Mouse (Mus musculus) retina, postnatal 1 day (tissue): Measurements from ENCODE around the gene Rab11fip3.

Source experiments
- DNase-seq: peaks from one replicate; pipeline ENCODE4 v3.0.0-alpha.2; 2012

The Rab11fip3 gene

GRCm38 (mm10) chr17:25984556-25985305, 84.6 kb downstream of the Rab11fip3 start:
- DNase-seq = peak; percentile 4

DNA sequence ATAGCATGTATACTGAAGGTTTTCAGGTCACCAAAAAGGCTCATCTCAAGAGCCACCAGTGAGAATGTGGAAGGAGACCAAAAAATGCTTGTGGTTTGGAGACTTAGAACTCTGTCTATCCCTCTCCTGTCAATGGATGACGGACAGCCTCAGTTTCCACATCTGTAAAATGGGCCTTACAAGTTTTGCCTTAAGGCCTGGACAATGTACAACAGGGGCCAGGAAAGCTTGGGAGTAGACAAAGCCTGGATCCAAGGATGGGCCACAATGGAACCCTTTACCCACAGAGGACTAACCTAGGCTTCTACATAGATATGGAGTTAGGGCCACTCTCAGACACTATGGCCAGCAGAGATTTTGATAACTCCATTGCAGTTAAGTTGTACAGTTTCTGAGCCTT, 85.3 kb downstream of the Rab11fip3 start:
- no peak for DNase-seq

GRCm38 (mm10) chr17:25982913-25983312, 86.4 kb downstream of the Rab11fip3 start:
- DNase-seq = no peak

DNA sequence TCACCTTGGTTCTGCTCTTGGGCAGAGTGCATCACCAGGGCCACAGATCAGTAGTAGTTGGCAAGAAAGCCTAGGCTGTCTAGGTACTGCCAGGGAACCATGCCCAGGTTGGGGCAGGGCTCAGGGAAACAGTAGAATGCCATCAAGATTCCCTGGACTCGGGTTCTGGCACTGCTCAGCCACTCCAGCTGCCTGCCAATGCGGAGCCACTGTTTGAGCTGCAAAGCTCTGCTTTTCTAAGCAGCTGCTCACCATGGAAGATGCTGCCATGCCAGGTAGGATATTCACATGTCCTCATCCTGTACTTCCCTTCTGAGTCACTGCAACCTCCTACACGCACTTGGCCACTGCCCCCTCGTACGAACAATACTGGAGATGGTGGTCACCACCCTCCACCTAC, 88.5 kb downstream of the Rab11fip3 start:
- DNase-seq = no peak

DNA sequence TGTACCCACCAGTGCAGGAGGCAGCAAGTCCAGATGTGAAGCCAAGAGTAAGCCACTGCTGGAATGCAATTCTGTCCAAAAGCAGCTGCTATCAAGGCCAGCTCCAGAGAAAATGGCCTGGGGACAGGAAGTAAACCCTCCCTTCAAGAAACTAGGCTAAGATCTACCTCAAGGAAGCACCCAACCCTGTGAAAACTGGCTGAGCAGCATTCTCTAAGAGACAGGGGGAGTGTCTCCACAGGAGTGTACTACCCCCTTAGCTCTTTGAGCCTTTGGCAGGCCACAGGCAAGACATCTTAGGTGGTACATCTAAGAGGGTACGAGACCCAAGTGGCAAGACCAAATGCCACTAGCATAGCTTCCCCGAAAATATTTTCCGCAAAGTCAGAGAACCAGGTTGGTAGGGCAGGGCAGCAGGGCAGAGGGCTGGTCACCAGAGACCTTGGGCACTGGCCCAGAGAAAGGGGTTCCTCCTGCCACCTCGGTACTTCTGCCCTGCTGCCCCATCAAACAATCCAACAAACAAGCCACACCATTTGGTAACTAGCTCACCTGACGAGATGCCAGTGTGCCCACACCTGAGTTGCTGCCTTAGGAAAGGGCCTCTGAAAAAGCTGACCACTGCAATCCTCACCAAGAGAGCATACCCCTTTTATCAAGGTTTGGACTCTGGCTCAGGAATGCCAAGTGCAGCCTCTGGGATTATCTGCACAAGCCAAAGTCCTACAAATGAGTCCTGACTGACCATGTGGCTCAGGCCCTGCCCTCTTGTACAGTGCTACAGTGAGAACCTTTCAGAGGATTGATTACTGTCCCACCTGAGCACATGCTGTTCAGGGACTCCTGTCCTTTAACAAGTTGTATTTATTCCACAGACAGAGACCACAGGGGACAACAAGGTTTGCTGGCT, 89.3 kb downstream of the Rab11fip3 start:
- DNase-seq = no peak

DNA sequence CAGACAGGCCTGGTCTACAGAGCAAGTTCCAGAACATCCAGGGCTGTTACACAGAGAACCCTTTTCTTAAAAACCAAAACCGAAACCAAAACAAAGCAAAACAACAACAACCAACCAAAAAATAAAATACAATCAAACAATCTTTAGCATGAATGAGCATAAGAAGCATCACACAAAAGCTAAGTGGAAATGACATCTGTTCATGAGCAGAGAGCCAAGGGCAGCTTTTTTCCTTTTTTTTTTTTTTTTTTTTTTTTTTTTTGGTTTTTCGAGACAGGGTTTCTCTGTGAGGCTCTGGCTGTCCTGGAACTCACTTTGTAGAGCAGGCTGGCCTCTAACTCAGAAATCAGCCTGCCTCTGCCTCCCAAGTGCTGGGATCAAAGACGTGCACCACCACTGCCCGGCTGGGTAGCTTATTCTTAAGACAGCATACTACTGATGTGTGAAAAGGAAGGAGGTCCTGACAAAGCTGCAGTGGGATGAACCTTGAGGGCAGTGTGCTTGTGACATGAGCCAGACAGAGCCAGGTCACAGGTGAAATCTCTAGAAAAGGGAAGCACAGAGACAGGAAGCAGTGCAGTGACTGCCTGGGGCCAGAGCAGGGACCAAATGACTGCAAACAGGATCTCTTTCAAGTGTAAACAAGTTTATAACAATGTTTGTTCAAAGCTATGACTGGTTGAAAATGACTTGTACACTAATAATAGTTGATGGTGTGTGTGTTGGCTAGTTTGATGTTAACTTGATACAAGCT, 98.2 kb downstream of the Rab11fip3 start:
- no peak for DNase-seq

GRCm38 (mm10) chr17:25970448-25970847, 98.9 kb downstream of the Rab11fip3 start:
- DNase-seq = peak; percentile 58

DNA sequence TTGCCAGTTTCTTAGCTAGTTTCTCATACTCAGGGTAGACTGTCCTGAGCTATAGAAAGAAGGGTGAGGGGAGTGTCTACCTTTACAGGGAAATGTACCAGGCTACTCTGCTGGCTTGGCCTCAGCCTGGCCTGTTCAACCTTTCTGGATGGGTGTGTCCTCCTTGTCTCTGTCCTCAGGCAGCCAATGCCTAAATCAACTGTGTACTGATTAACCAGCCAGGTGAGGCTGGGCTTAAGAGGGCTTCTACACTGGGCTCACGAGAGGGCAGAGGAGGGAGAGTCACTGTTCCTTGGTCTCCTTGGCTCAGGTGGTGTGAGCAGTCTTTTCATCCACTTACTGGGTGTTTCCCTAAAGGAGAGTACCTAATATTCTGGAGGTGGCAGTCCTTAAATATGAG, 101.2 kb downstream of the Rab11fip3 start:
- DNase-seq = no peak

DNA sequence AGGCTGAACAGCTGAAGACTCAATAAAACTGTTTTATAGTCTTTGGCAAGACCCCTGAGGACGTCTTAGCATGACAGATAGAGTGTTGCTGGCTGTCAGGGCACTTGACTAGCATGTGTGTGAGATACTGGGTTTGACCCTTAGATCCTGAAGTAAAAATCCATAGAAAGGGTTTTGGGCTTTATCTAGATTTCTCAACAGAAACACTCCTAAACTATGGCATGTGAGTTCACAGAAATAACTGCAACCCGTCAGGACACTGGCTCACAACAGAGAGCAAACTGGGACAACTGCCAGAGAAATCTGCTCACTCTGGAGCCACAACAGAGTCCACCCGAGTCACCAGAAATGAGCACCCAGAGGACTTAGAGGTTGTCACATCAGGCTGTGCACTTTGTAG, 101.7 kb downstream of the Rab11fip3 start:
- no peak for DNase-seq

GRCm38 (mm10) chr17:25964271-25964670, 105.1 kb downstream of the Rab11fip3 start:
- no peak for DNase-seq

DNA sequence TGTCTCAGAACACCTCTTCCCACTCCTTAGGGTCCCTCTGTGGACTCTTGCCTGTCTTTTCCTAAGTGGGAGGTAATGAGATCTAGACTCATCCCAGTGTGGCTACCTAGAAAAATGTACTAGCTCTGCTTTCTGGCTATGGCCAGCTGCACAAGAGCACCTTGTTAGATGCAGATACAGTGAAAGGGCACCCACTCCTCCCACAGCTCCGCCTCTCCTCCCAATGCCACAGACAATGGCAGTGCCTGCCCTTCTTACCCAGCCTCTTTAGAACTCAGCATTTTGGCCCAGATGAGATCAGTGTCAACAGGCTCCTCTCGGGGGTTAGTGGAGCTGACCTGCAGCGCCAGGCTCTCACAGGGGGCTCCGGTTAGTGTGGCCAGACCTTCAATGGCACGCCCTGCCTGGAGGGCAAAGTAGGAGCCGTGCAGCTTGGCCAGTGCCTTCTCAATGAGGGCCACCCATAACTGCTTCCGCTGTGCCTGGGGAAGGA, 106.9 kb downstream of the Rab11fip3 start:
- no peak for DNase-seq

GRCm38 (mm10) chr17:25961566-25961965, 107.8 kb downstream of the Rab11fip3 start:
- no peak for DNase-seq

- DNase-seq = no peak
Measured at GRCm38 (mm10) chr17:25959630-25960467, 109.5 kb downstream of the Rab11fip3 start.

DNA sequence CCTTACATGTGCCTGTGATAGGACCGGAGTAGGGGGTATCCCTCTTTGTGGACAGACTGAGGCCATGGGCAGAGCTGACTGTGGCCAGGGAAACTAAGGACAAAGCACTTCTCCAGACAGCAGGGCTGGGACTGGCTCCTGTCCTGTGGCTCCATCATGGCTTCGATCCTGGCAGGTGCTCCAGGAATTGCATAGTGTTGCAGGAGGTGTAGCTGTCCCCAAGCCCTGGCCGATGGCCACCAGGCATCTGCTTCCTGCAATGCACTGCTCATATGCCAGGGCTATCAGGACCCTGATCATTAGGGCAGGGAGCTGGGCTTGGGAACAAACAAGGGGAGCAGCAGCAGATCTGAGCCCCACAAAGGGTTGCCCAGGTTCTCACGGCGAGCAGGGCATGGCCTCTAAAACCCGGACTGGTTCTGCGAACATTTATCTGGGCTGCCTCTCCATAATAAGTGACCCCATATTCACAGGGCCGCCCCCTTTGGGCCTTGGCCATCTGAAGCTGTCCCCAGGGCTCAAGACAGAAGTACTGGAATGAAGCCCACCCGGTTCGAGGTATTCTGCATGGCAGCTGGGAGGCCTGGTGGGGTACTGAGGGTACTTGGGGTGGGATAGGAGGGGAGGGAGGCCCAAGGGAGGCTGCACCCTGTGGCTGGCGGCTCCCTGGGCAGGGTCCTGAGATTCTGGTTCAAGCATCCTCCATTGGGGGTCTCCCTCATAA, 110.4 kb downstream of the Rab11fip3 start:
- no peak for DNase-seq

DNA sequence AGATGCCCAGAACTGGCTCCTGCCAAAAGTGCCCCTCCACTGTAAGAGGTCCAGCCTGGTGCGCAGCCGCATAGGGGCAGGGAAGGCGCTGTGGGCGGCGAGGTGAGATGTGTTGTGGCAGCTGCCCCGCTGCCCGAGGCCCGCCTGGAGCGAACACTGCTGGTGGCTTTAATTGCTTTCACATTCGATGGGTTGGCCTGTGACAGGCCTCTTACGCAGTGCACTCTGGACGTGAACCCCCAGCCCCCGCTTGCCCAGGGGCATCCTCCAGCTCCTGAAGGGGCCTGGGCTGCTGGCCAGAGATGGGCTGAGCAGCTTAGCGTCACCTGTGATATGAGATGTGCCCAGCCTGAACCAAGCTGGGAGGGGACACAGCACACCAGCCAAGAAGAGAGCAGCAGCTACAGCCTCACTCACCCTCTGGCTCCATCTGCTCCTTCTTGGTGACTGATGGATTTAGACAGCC, 111.7 kb downstream of the Rab11fip3 start:
- peak; percentile 80 for DNase-seq

DNA sequence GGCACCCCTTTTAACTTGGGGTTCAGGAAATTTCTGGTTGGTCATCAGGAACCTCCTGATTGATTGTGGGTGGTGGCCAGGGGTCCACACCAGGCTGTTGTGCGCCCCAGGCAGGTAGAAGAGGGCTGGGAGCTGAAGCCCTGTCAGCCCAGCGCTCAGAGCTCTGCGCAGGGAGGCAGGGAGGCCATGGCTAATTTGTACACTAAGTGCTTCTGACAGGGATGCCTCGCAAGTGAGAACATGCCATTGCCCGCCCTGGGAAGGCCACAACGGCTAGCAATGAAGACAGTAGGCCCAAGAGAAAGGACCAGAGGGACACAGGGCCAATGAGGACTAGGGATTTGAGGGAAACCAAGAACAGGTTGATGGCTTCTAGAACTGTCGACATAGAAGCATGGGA, 112.7 kb downstream of the Rab11fip3 start:
- DNase-seq = peak; percentile 88

DNA sequence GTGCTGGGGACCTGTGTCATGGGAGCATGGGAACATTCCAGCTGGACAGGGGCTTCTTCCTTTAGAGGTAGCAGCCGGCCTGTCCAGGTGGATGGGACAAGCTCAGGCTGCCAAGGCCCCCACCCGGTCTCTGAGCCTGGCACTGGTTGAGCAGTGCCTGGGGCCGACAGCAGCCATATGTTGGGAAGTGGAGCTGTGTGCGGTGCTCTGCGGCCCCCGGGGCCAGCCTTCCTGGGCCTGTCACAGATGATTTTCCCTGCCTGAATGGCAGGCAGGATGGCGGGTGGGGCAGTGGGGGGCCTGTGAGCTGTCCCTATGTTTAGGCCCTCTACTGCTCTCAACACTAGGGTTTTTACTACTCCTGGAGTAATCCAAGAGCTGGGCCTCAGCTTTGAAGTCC, 113.2 kb downstream of the Rab11fip3 start:
- peak; percentile 71 for DNase-seq

- no peak for DNase-seq
Measured at GRCm38 (mm10) chr17:25955736-25956135, 113.6 kb downstream of the Rab11fip3 start.

GRCm38 (mm10) chr17:25954671-25955070, 114.7 kb downstream of the Rab11fip3 start:
- DNase-seq = no peak

DNA sequence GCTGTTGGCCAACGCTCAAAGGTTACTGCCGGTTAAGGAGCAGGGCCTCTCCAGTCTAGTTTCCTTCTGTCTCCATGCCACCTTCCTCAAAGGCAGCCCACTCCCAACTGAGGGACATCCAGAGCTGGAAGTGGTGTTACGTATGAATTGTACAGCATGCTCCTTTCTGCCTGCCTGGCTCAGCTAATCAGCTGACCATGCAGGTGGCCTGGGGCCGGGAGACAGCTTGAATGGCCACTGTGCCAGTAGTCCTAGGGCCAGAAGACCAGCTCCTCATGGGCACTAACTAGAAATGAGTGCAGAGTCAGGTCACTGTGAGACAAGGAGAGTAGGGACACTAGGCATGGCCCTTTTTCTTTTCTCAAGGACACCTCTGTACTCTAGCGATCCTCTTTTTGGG, 116.2 kb downstream of the Rab11fip3 start:
- no peak for DNase-seq
